Mouse (Mus musculus) 3T3-L1 (cell line): ENCODE results near the gene 9930022D16Rik.

Experiments
- DNase-seq: peaks from one replicate; pipeline ENCODE4 v3.0.0-alpha.2; 2015; ENCODE audit warnings: low read depth, low spot score

9930022D16Rik gene

GRCm38 (mm10) chr11:109445438-109446035 lies 31.8 kb downstream of the 9930022D16Rik start:
- peak; percentile 62 for DNase-seq

GRCm38 (mm10) chr11:109451169-109451568 lies 37.5 kb downstream of the 9930022D16Rik start:
- no peak for DNase-seq

- no peak for DNase-seq
Observed at GRCm38 (mm10) chr11:109456261-109456660, 42.5 kb downstream of the 9930022D16Rik start.

- no peak for DNase-seq
Observed at GRCm38 (mm10) chr11:109458165-109458564, 44.4 kb downstream of the 9930022D16Rik start.

DNA sequence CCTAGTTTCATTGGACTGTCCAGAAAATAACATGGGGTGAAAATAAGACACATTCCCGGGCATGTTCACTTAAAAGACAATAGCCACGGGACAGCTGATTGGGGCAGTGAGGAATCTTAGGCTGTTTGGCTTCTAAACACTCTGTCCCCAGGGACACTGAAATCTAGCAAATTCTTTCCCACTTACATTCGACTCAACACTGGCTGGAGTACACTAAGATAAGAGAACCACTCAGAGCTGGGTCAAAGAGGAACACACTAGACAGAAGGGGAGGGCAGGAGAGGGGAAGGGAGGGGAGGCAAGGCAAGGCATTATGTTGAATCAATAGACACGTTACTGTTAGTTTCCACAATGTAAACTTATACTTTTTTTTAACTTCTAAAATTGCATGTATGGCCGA lies 46.9 kb downstream of the 9930022D16Rik start:
- peak; percentile 62 for DNase-seq

DNA sequence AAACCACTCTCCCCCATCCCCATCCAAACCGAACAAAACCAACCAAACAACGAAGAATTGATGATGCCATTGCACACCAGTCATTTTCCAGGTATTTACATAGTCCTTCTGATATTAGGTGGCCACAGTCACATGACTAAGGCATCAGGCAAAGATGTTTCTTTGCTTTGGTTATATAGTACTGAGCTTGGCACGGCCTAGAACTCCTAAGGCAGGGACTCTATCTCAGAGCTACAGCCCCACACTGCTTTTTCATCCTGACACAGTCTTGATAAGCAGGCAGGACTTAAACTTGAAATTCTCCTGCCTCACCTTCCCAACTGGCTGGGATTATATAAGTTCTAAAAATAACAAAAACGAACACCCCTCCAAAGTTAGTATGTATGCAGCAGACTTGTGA lies 51.4 kb downstream of the 9930022D16Rik start:
- DNase-seq, result no peak

DNA sequence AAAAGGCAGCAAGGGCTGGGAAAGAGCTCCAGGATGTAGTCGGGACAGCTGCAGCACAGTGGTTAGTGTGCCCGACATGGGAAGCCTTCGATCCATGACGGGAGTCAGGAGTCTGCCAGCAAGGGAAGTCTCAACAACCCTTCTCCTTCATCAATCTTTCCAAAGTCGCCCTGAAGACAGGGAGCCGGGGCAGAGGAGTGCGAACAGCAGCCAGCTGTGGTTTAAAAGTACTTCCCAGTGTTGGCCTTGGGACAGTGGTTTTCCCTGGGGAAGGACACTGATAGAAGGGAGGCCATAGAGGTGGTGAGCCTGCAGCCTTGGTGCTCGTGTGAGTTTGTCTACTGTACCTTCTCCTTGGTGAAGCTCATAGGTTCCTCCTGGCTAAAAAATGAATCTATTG lies 53.3 kb downstream of the 9930022D16Rik start:
- no peak for DNase-seq

GRCm38 (mm10) chr11:109468133-109468532 lies 54.4 kb downstream of the 9930022D16Rik start:
- DNase-seq, result no peak
